Mouse (Mus musculus): Measurements from ENCODE around the gene Gm8229. TPM values are rescaled to one million over a fixed set of nuclear protein-coding genes. Genes with fewer than 3 reads are reported as not detected.

The Gm8229 gene
- not detected in 2 replicates for polyA plus RNA-seq (2012; rRNA removed)

GRCm38 (mm10) chr14:44365057-44365456 is at the start of gene Gm8229:
Gm8229 (plus strand) TSS chr14:44365357.

GRCm38 (mm10) chr14:44338484-44338883 is 26.7 kb upstream of the Gm8229 start, which contains the start of gene Gm5930:
Gm5930 (minus strand) TSS chr14:44338584.

GRCm38 (mm10) chr14:44410588-44410987 is 45.4 kb downstream of the Gm8229 start, which contains the start of gene Gm3371:
Gm3371 (minus strand) TSS chr14:44410688.

Other genes starting within 250 kb of the Gm8229 start
- not detected in 2 replicates for gene Gm3327, start 241.5 kb upstream of the Gm8229 start, polyA plus RNA-seq (2012; rRNA removed)
- not detected in 2 replicates for gene Gm8212, start 167.7 kb upstream of the Gm8229 start, polyA plus RNA-seq (2012; rRNA removed)
- not detected in 2 replicates for gene 4930503E14Rik, start 152.1 kb upstream of the Gm8229 start, polyA plus RNA-seq (2012; rRNA removed)
- gene Gm8220, start 79.8 kb upstream of the Gm8229 start, polyA plus RNA-seq (2012; rRNA removed), result not detected in 2 replicates
- gene Gm5930, start 26.8 kb upstream of the Gm8229 start, polyA plus RNA-seq (2012; rRNA removed), result not detected in 2 replicates
- not detected in 2 replicates for gene Gm3371, start 45.3 kb downstream of the Gm8229 start, polyA plus RNA-seq (2012; rRNA removed)
- gene Gm8232, start 68.3 kb downstream of the Gm8229 start, polyA plus RNA-seq (2012; rRNA removed), result not detected in 2 replicates
- not detected in 2 replicates for gene BC061237, start 127.1 kb downstream of the Gm8229 start, polyA plus RNA-seq (2012; rRNA removed)
- gene Gm17093, start 152.9 kb downstream of the Gm8229 start, polyA plus RNA-seq (2012; rRNA removed), result not detected in 2 replicates
- gene Gm8247, start 217.8 kb downstream of the Gm8229 start, polyA plus RNA-seq (2012; rRNA removed), result not detected in 2 replicates

All from colon, adult 2 months (tissue).